Mouse (Mus musculus): ENCODE measurements around the gene Ptpn11.

- TF ChIP-seq CTCF (IDR thresholded peaks at IDR 0.05; ENCODE audit: control insufficient read depth, insufficient read depth, insufficient replicate concordance, low read depth, low read length) (no peak), POLR2A (IDR thresholded peaks at IDR 0.05; ENCODE audit: control insufficient read depth, low read depth, low read length) (no peak)
Observed at GRCm38 (mm10) chr5:121124208-121125185, 66.7 kb downstream of the Ptpn11 start.

All from testis, adult 2 months (tissue).